Comparison of ENCODE assay signal across 19 mouse cellular contexts in genomic region chr17:86466412-86466811, GRCm38 (mm10). TPM values are rescaled to one million over a fixed set of nuclear protein-coding genes. Genes with fewer than 3 reads are reported as not detected.
DNase-seq lines count a peak whose midpoint lies in the region; ATAC-seq and TF ChIP-seq lines count a peak whose summit lies in the region.
"Had no signal": no experiment of that assay in that cellular context is flagged by ENCODE, and none has a peak within 500 bp of the region (broad histone marks: within the 10 kb centered on the region; RNA-seq: fewer than 3 reads in every experiment).

No protein-coding gene starts in this region.

- no peak for TF ChIP-seq EP300 in lung, postnatal 0 days (IDR thresholded peaks at IDR 0.05)

- no peak for DNase-seq in hindbrain, embryonic 10.5 days (ENCODE audit: low spot score)
- no peak for DNase-seq in hindbrain, postnatal 0 days (ENCODE audit: low spot score)
- DNase-seq in spleen, adult 2 months (ENCODE audit: low read depth in 1 of 2, low spot score in 2 of 2), result no peak
- DNase-seq in spleen, postnatal 14 days (ENCODE audit: low spot score in 2 of 2), result no peak
- DNase-seq in forebrain, postnatal 0 days, result no peak
- DNase-seq in lung, postnatal 0 days (ENCODE audit: low spot score), result no peak
- DNase-seq in frontal cortex, adult 2 months (ENCODE audit: extremely low spot score in 1 of 2, low spot score in 1 of 2), result no peak
- DNase-seq: adrenal gland, postnatal 36 days; cerebellum, adult 8-10 months; heart, adult 2 months; liver, postnatal 0 days; lung, postnatal 36 days had no signal

- peaks cover 51% of the 10 kb centered on the region for H3K4me1 ChIP-seq in hindbrain, embryonic 10.5 days (replicated peaks)
- peaks cover 13% of the 10 kb centered on the region; the same call in 1 of the 2 replicates for H3K4me1 ChIP-seq in hindbrain, postnatal 0 days (ENCODE audit: insufficient read depth, low read length)
- peaks cover 14% of the 10 kb centered on the region; the same call in 1 of the 2 replicates for H3K4me1 ChIP-seq in spleen, adult 2 months (ENCODE audit: control insufficient read depth, insufficient read depth, insufficient read length)
- H3K4me1 ChIP-seq in forebrain, postnatal 0 days (ENCODE audit: insufficient read depth), result peaks cover 20% of the 10 kb centered on the region; the same call in 1 of the 2 replicates
- H3K4me1 ChIP-seq in lung, postnatal 0 days (ENCODE audit: insufficient read depth, low read depth, low read length), result no peaks in the 10 kb centered on the region; the same call in 1 of the 2 replicates

- peaks cover 12% of the 10 kb centered on the region; the same call in 1 of the 2 replicates for H3K27me3 ChIP-seq in hindbrain, embryonic 10.5 days (ENCODE audit: insufficient read depth, poor library complexity, severe bottlenecking)
- no peaks in the 10 kb centered on the region for H3K27me3 ChIP-seq in hindbrain, postnatal 0 days (ENCODE audit: insufficient read depth, low read length)
- H3K27me3 ChIP-seq in spleen, adult 2 months (ENCODE audit: control insufficient read depth, insufficient read depth, low read length), result no peaks in the 10 kb centered on the region
- H3K27me3 ChIP-seq in forebrain, postnatal 0 days (ENCODE audit: insufficient read depth, low read length), result no peaks in the 10 kb centered on the region
- no peaks in the 10 kb centered on the region for H3K27me3 ChIP-seq in lung, postnatal 0 days (replicated peaks; ENCODE audit: insufficient read depth, low read length)
- H3K27me3 ChIP-seq: embryonic facial prominence, embryonic 12.5 days; hindbrain, embryonic 13.5 days; limb, embryonic 15.5 days had no signal

- WGBS in hindbrain, embryonic 10.5 days, result 78% methylated on average over 7 of the region's 7 CpGs
- WGBS in hindbrain, postnatal 0 days, result 69% methylated on average over 7 of the region's 7 CpGs
- 87% methylated on average over 7 of the region's 7 CpGs for WGBS in spleen, adult 2 months
- 16% methylated on average over 7 of the region's 7 CpGs for WGBS in forebrain, postnatal 0 days
- WGBS in lung, postnatal 0 days, result 85% methylated on average over 7 of the region's 7 CpGs

- no peak for ATAC-seq in hindbrain, postnatal 0 days
- no peak for ATAC-seq in forebrain, postnatal 0 days
- ATAC-seq in lung, postnatal 0 days, result no peak
- ATAC-seq: liver, postnatal 0 days had no signal

- peak overlapping the region; percentile 56 for H3K27ac ChIP-seq in hindbrain, embryonic 10.5 days
- no peak overlapping the region for H3K27ac ChIP-seq in hindbrain, postnatal 0 days
- H3K27ac ChIP-seq in spleen, adult 2 months (ENCODE audit: insufficient read depth, low read length), result 0 out of 2 replicates have a peak overlapping the region, but pooled peaks have one; percentile 75
- H3K27ac ChIP-seq in forebrain, postnatal 0 days (ENCODE audit: low read depth, low read length), result no peak overlapping the region
- H3K27ac ChIP-seq in lung, postnatal 0 days (ENCODE audit: low read length), result no peak overlapping the region
- H3K27ac ChIP-seq: embryonic facial prominence, embryonic 12.5 days; heart, adult 2 months; hindbrain, embryonic 13.5 days; limb, embryonic 15.5 days had no signal

- H3K9ac ChIP-seq in hindbrain, postnatal 0 days (replicated peaks; ENCODE audit: low read length), result no peak overlapping the region
- H3K9ac ChIP-seq in forebrain, postnatal 0 days, result no peak overlapping the region
- no peak overlapping the region for H3K9ac ChIP-seq in lung, postnatal 0 days (replicated peaks; ENCODE audit: low read depth)
- H3K9ac ChIP-seq: embryonic facial prominence, embryonic 12.5 days; hindbrain, embryonic 13.5 days; limb, embryonic 15.5 days; liver, postnatal 0 days had no signal

- H3K4me3 ChIP-seq in hindbrain, embryonic 10.5 days, result no peak overlapping the region
- no peak overlapping the region for H3K4me3 ChIP-seq in hindbrain, postnatal 0 days (ENCODE audit: low read length)
- H3K4me3 ChIP-seq in spleen, adult 2 months (ENCODE audit: extremely low read depth, insufficient read depth, insufficient read length), result no peak overlapping the region
- no peak overlapping the region for H3K4me3 ChIP-seq in forebrain, postnatal 0 days (ENCODE audit: low read depth, low read length)
- H3K4me3 ChIP-seq in lung, postnatal 0 days (ENCODE audit: low read depth, low read length), result no peak overlapping the region
- H3K4me3 ChIP-seq: embryonic facial prominence, embryonic 12.5 days; heart, adult 2 months; hindbrain, embryonic 13.5 days; limb, embryonic 15.5 days had no signal

- no peaks in the 10 kb centered on the region for H3K9me3 ChIP-seq in hindbrain, embryonic 10.5 days
- no peaks in the 10 kb centered on the region for H3K9me3 ChIP-seq in hindbrain, postnatal 0 days (ENCODE audit: low read length)
- no peaks in the 10 kb centered on the region for H3K9me3 ChIP-seq in forebrain, postnatal 0 days (ENCODE audit: low read length)
- H3K9me3 ChIP-seq in lung, postnatal 0 days (ENCODE audit: low read length), result no peaks in the 10 kb centered on the region
- H3K9me3 ChIP-seq: embryonic facial prominence, embryonic 12.5 days; hindbrain, embryonic 13.5 days; limb, embryonic 15.5 days had no signal

- no peak overlapping the region for H3K4me2 ChIP-seq in hindbrain, postnatal 0 days (ENCODE audit: low read depth, low read length)
- H3K4me2 ChIP-seq in forebrain, postnatal 0 days (ENCODE audit: low read depth), result peak overlapping the region; percentile 5; the same call in 1 of the 2 replicates
- no peak overlapping the region for H3K4me2 ChIP-seq in lung, postnatal 0 days (replicated peaks; ENCODE audit: low read depth, low read length)
- H3K4me2 ChIP-seq: embryonic facial prominence, embryonic 12.5 days; hindbrain, embryonic 13.5 days; limb, embryonic 15.5 days had no signal

- TF ChIP-seq CTCF in hindbrain, postnatal 0 days (IDR thresholded peaks at IDR 0.05; ENCODE audit: low read depth), result no peak
- no peak for TF ChIP-seq CTCF in spleen, adult 2 months (IDR thresholded peaks at IDR 0.05; ENCODE audit: extremely low read depth, insufficient read depth, insufficient read length, insufficient replicate concordance)
- no peak for TF ChIP-seq CTCF in forebrain, postnatal 0 days (IDR thresholded peaks at IDR 0.05; ENCODE audit: low read depth)
- no peak for TF ChIP-seq CTCF in lung, postnatal 0 days (IDR thresholded peaks at IDR 0.05)

- H3K36me3 ChIP-seq in hindbrain, embryonic 10.5 days, result no peaks in the 10 kb centered on the region
- no peaks in the 10 kb centered on the region for H3K36me3 ChIP-seq in hindbrain, postnatal 0 days (ENCODE audit: insufficient read depth, low read length)
- no peaks in the 10 kb centered on the region for H3K36me3 ChIP-seq in spleen, adult 2 months (ENCODE audit: control insufficient read depth, insufficient read depth, low read length)
- H3K36me3 ChIP-seq in forebrain, postnatal 0 days (ENCODE audit: insufficient read depth), result no peaks in the 10 kb centered on the region
- no peaks in the 10 kb centered on the region for H3K36me3 ChIP-seq in lung, postnatal 0 days (ENCODE audit: insufficient read depth, low read length)
- H3K36me3 ChIP-seq: embryonic facial prominence, embryonic 12.5 days; hindbrain, embryonic 13.5 days; limb, embryonic 15.5 days had no signal

- no peak for TF ChIP-seq POLR2A in spleen, adult 2 months (IDR thresholded peaks at IDR 0.05; ENCODE audit: low read depth, low read length)

RNA-seq across cellular contexts. Expression of gene Gm10309, which starts 38.6 kb away (rescaled TPM):
- polyA plus RNA-seq in hindbrain, embryonic 10.5 days (2016; fragmentation: Nextera tagmentation; extraction: Ambion mirVana), result 0.14 and 0.36 TPM in 2 replicates
- total RNA-seq in hindbrain, postnatal 0 days (2014; rRNA removed), result not detected in 2 replicates
- polyA plus RNA-seq in hindbrain, postnatal 0 days (2015; fragmentation: Nextera tagmentation; extraction: Ambion mirVana), result 0.14 and 0.30 TPM in 2 replicates
- polyA plus RNA-seq in spleen, adult 2 months (2012; rRNA removed), result 0.06 TPM in 2 replicates
- total RNA-seq in forebrain, postnatal 0 days (2014; rRNA removed), result not detected in 2 replicates
- 0.22 TPM in 1 of 2 replicates, not detected in the other for polyA plus RNA-seq in forebrain, postnatal 0 days (2015; fragmentation: Nextera tagmentation; extraction: Ambion mirVana)
- polyA plus RNA-seq in lung, postnatal 0 days (2015; fragmentation: Nextera tagmentation; extraction: Ambion mirVana), result 0.30 and 0.54 TPM in 2 replicates
- 0.04 TPM in 1 of 2 replicates, not detected in the other for polyA plus RNA-seq in frontal cortex, adult 2 months (2012; rRNA removed)
- total RNA-seq: adrenal gland, postnatal 36 days; ES-E14; heart, adult 2 months; layer of hippocampus, postnatal 14 days; left cerebral cortex, postnatal 25 days had no signal
- polyA plus RNA-seq: cortical plate, adult 2 months had no signal

Comparison
In these comparisons a context has a peak if more than half of its experiments do, and no peak if none do; other contexts are left out.
1. H3K27ac ChIP-seq: peak in hindbrain, embryonic 10.5 days (single experiment) and spleen, adult 2 months (single experiment); none in hindbrain, postnatal 0 days (single experiment), forebrain, postnatal 0 days (single experiment) and lung, postnatal 0 days (single experiment).